Comparison of ENCODE assay signal across 10 mouse cellular contexts in the genomic region with DNA sequence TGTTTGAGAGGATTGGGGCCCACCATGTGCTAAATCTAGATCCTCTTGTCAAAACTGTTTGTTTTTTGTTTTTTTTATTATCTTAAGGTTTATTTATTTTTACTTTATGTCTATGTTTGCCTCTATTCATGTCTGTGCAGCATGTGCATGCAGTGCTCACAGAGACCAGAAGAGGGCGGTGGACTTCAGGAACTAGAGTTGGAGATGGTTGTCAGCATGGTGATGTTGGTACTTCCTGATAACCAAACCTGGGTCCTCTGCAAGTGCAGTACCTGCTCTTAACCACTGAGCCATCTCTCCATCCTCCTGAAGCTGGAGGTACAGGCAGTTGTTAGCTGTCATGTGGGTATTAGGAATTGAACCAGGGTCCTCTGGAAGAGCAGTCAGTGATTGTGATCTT. TPM values are rescaled to one million over a fixed set of nuclear protein-coding genes. Genes with fewer than 3 reads are reported as not detected.
DNase-seq lines count a peak whose midpoint lies in the region; ATAC-seq and TF ChIP-seq lines count a peak whose summit lies in the region.
"Had no signal": no experiment of that assay in that cellular context is flagged by ENCODE, and none has a peak within 500 bp of the region (broad histone marks: within the 10 kb centered on the region; RNA-seq: fewer than 3 reads in every experiment).

No protein-coding gene starts in this region.

- H3K9me3 ChIP-seq in forebrain, postnatal 0 days (ENCODE audit: low read length), result no peaks in the 10 kb centered on the region
- peaks cover 4% of the 10 kb centered on the region; the same call in 1 of the 2 replicates for H3K9me3 ChIP-seq in forebrain, embryonic 13.5 days (replicated peaks)
- H3K9me3 ChIP-seq: neural tube, embryonic 12.5 days had no signal

- DNase-seq in forebrain, postnatal 0 days, result no peak
- DNase-seq in right cerebral cortex, postnatal 4 days, result peak; percentile 13
- no peak for DNase-seq in right cerebral cortex, postnatal 25 days
- peak; percentile 80 for DNase-seq in induced T-regulatory cell, adult 2 months (ENCODE audit: low read depth)
- DNase-seq in thymus, postnatal 4 days, result peak; percentile 79
- no peak for DNase-seq in adrenal gland, adult 8-10 months
- DNase-seq in gastrocnemius, adult 8-10 months (ENCODE audit: low spot score in 2 of 2), result no peak

- peak; percentile 53 for TF ChIP-seq CTCF in forebrain, postnatal 0 days (IDR thresholded peaks at IDR 0.05; ENCODE audit: low read depth)

- no peak overlapping the region for H3K27ac ChIP-seq in forebrain, postnatal 0 days (ENCODE audit: low read depth, low read length)
- H3K27ac ChIP-seq in forebrain, embryonic 13.5 days, result no peak overlapping the region
- H3K27ac ChIP-seq: limb, embryonic 13.5 days; neural tube, embryonic 12.5 days had no signal

- ATAC-seq in forebrain, postnatal 0 days, result no peak; the same call in 1 of the 2 replicates
- ATAC-seq in forebrain, embryonic 13.5 days, result no peak

- WGBS in forebrain, postnatal 0 days, result 88% methylated on average over 1 of the region's 1 CpGs
- WGBS in forebrain, embryonic 13.5 days, result 82% methylated on average over 1 of the region's 1 CpGs

- H3K4me2 ChIP-seq in forebrain, postnatal 0 days (ENCODE audit: low read depth), result no peak overlapping the region
- no peak overlapping the region for H3K4me2 ChIP-seq in forebrain, embryonic 13.5 days
- H3K4me2 ChIP-seq: limb, embryonic 13.5 days; neural tube, embryonic 12.5 days had no signal

- H3K27me3 ChIP-seq in forebrain, postnatal 0 days (ENCODE audit: insufficient read depth, low read length), result no peaks in the 10 kb centered on the region
- no peaks in the 10 kb centered on the region for H3K27me3 ChIP-seq in forebrain, embryonic 13.5 days
- H3K27me3 ChIP-seq: limb, embryonic 13.5 days; neural tube, embryonic 12.5 days had no signal

- 0 out of 2 replicates have a peak, but pooled peaks cover 3% of the 10 kb centered on the region for H3K36me3 ChIP-seq in forebrain, postnatal 0 days (ENCODE audit: insufficient read depth)
- 0 out of 2 replicates have a peak, but pooled peaks cover 5% of the 10 kb centered on the region for H3K36me3 ChIP-seq in forebrain, embryonic 13.5 days (ENCODE audit: poor library complexity, severe bottlenecking)
- H3K36me3 ChIP-seq: neural tube, embryonic 12.5 days had no signal

- no peak overlapping the region for H3K9ac ChIP-seq in forebrain, postnatal 0 days
- H3K9ac ChIP-seq in forebrain, embryonic 13.5 days, result no peak overlapping the region
- H3K9ac ChIP-seq: limb, embryonic 13.5 days; neural tube, embryonic 12.5 days had no signal

- H3K4me3 ChIP-seq in forebrain, postnatal 0 days (ENCODE audit: low read depth, low read length), result no peak overlapping the region
- H3K4me3 ChIP-seq in forebrain, embryonic 13.5 days, result no peak overlapping the region
- H3K4me3 ChIP-seq: limb, embryonic 13.5 days; neural tube, embryonic 12.5 days had no signal

- no peaks in the 10 kb centered on the region for H3K4me1 ChIP-seq in forebrain, postnatal 0 days (ENCODE audit: insufficient read depth)
- H3K4me1 ChIP-seq in forebrain, embryonic 13.5 days, result peaks cover 7% of the 10 kb centered on the region
- H3K4me1 ChIP-seq: limb, embryonic 13.5 days had no signal

RNA-seq across cellular contexts. Expression of gene Micu1, which starts 8.0 kb away (rescaled TPM):
- 69.6 and 69.7 TPM in 2 replicates for total RNA-seq in forebrain, postnatal 0 days (2014; rRNA removed)
- 61.6 and 72.0 TPM in 2 replicates for polyA plus RNA-seq in forebrain, postnatal 0 days (2015; fragmentation: Nextera tagmentation; extraction: Ambion mirVana)
- 69.0 and 72.6 TPM in 2 replicates for polyA plus RNA-seq in forebrain, embryonic 13.5 days (2015; fragmentation: Nextera tagmentation; extraction: Ambion mirVana)
- 10 to 100 TPM; 60.7 to 96.3 (median 74.9) TPM for total RNA-seq in adrenal gland, adult 8-10 months (2022)
- total RNA-seq in gastrocnemius, adult 8-10 months (2022), result 10 to 100 TPM; 50.7 to 57.9 (median 55.4) TPM

Comparison
In these comparisons a context has a peak if more than half of its experiments do, and no peak if none do; other contexts are left out.
1. DNase-seq: peak in right cerebral cortex, postnatal 4 days (single experiment), induced T-regulatory cell, adult 2 months (single experiment) and thymus, postnatal 4 days (single experiment); none in forebrain, postnatal 0 days (single experiment), right cerebral cortex, postnatal 25 days (single experiment), adrenal gland, adult 8-10 months (single experiment) and gastrocnemius, adult 8-10 months (0 of 2).